Comparison of ENCODE assay signal across 8 mouse cellular contexts in genomic region chr11:72029143-72029542, GRCm38 (mm10). TPM values are rescaled to one million over a fixed set of nuclear protein-coding genes. Genes with fewer than 3 reads are reported as not detected.
A peak's percentile ranks its signal among the peaks of the same experiment; 100 is the strongest.
DNase-seq lines count a peak whose midpoint lies in the region; ATAC-seq and TF ChIP-seq lines count a peak whose summit lies in the region.

No protein-coding gene starts in this region.

- peak; percentile 84 for TF ChIP-seq CTCF in lung, embryonic 14.5 days (IDR thresholded peaks at IDR 0.05; ENCODE audit: low read depth)
- peak; percentile 74 for TF ChIP-seq CTCF in embryonic fibroblast, embryonic 13.5 days (IDR thresholded peaks at IDR 0.05; ENCODE audit: borderline replicate concordance, insufficient read depth, low read length)

- no peak for TF ChIP-seq POLR2A in embryonic fibroblast, embryonic 13.5 days (IDR thresholded peaks at IDR 0.05; ENCODE audit: low read depth, low read length)

- no peak overlapping the region for H3K9ac ChIP-seq in lung, embryonic 14.5 days
- no peak overlapping the region for H3K9ac ChIP-seq in limb, embryonic 12.5 days (replicated peaks)
- H3K9ac ChIP-seq in stomach, embryonic 16.5 days (ENCODE audit: low read length) = no peak overlapping the region

- no peaks in the 10 kb centered on the region for H3K27me3 ChIP-seq in lung, embryonic 14.5 days (ENCODE audit: insufficient read depth, low read length)
- H3K27me3 ChIP-seq in limb, embryonic 12.5 days = peaks cover 23% of the 10 kb centered on the region
- peaks cover 5% of the 10 kb centered on the region; the same call in 1 of the 2 replicates for H3K27me3 ChIP-seq in stomach, embryonic 16.5 days (ENCODE audit: control insufficient read depth, insufficient read depth, low read length)

- 19% methylated on average over 22 of the region's 23 CpGs for WGBS in lung, embryonic 14.5 days
- WGBS in limb, embryonic 12.5 days = 19% methylated on average over 23 of the region's 23 CpGs
- 17% methylated on average over 23 of the region's 23 CpGs for WGBS in stomach, embryonic 16.5 days

- peak; percentile 52 for ATAC-seq in lung, embryonic 14.5 days (ENCODE audit: insufficient read depth)
- peak; percentile 73 for ATAC-seq in limb, embryonic 12.5 days (ENCODE audit: insufficient number of reproducible peaks, insufficient read depth, low FRiP score, low TSS enrichment, low read depth)
- ATAC-seq in stomach, embryonic 16.5 days (ENCODE audit: insufficient read depth, low FRiP score) = peak; percentile 14; the same call in 1 of the 2 replicates

- no peak overlapping the region for H3K27ac ChIP-seq in lung, embryonic 14.5 days (ENCODE audit: low read depth)
- H3K27ac ChIP-seq in embryonic fibroblast, embryonic 13.5 days (ENCODE audit: insufficient read depth, low read length) = no peak overlapping the region
- no peak overlapping the region for H3K27ac ChIP-seq in limb, embryonic 12.5 days
- H3K27ac ChIP-seq in stomach, embryonic 16.5 days (ENCODE audit: low read length) = no peak overlapping the region

- no peak overlapping the region for H3K4me2 ChIP-seq in lung, embryonic 14.5 days
- peak overlapping the region; percentile 26; the same call in 1 of the 2 replicates for H3K4me2 ChIP-seq in limb, embryonic 12.5 days
- no peak overlapping the region; the same call in 1 of the 2 replicates for H3K4me2 ChIP-seq in stomach, embryonic 16.5 days (ENCODE audit: low read depth, low read length)

- H3K4me3 ChIP-seq in lung, embryonic 14.5 days (ENCODE audit: low read depth, low read length) = no peak overlapping the region
- no peak overlapping the region for H3K4me3 ChIP-seq in embryonic fibroblast, embryonic 13.5 days (ENCODE audit: insufficient read depth, low read length)
- H3K4me3 ChIP-seq in limb, embryonic 12.5 days (replicated peaks) = no peak overlapping the region
- no peak overlapping the region for H3K4me3 ChIP-seq in stomach, embryonic 16.5 days (replicated peaks; ENCODE audit: low read length)

- peak; percentile 29 to 30 for DNase-seq in cerebellum, postnatal 36 days
- no peak for DNase-seq in cerebellum, adult 11-12 months
- peak; percentile 74 for DNase-seq in lung, embryonic 14.5 days
- DNase-seq in lung, postnatal 36 days = no peak
- no peak for DNase-seq in thymus, postnatal 36 days

- H3K9me3 ChIP-seq in lung, embryonic 14.5 days (ENCODE audit: low read depth, low read length) = no peaks in the 10 kb centered on the region
- no peaks in the 10 kb centered on the region for H3K9me3 ChIP-seq in limb, embryonic 12.5 days
- H3K9me3 ChIP-seq in stomach, embryonic 16.5 days (replicated peaks; ENCODE audit: control insufficient read depth, low read length) = no peaks in the 10 kb centered on the region

- H3K4me1 ChIP-seq in lung, embryonic 14.5 days (ENCODE audit: insufficient read depth) = no peaks in the 10 kb centered on the region
- no peaks in the 10 kb centered on the region for H3K4me1 ChIP-seq in embryonic fibroblast, embryonic 13.5 days (ENCODE audit: control insufficient read depth, insufficient read depth, low read length)
- H3K4me1 ChIP-seq in limb, embryonic 12.5 days (replicated peaks) = no peaks in the 10 kb centered on the region
- H3K4me1 ChIP-seq in stomach, embryonic 16.5 days (ENCODE audit: control insufficient read depth, insufficient read depth, low read length) = no peaks in the 10 kb centered on the region

- no peaks in the 10 kb centered on the region for H3K36me3 ChIP-seq in lung, embryonic 14.5 days (ENCODE audit: insufficient read depth)
- H3K36me3 ChIP-seq in limb, embryonic 12.5 days = no peaks in the 10 kb centered on the region
- H3K36me3 ChIP-seq in stomach, embryonic 16.5 days (ENCODE audit: control insufficient read depth, insufficient read depth, low read length) = no peaks in the 10 kb centered on the region

RNA-seq across cellular contexts. Expression of gene Aipl1, which starts 8.2 kb away (rescaled TPM):
- 0.20 and 0.38 TPM in 2 replicates for polyA plus RNA-seq in lung, embryonic 14.5 days (2014; fragmentation: Nextera tagmentation; extraction: Ambion mirVana)
- polyA plus RNA-seq in embryonic fibroblast, embryonic 13.5 days (2011; ENCODE audit: insufficient read length, low read depth, missing spikeins) = 0.20 and 0.30 TPM in 2 replicates
- 0.31 and 0.32 TPM in 2 replicates for polyA plus RNA-seq in limb, embryonic 12.5 days (2016; fragmentation: Nextera tagmentation; extraction: Ambion mirVana)
- polyA plus RNA-seq in stomach, embryonic 16.5 days (2015; fragmentation: Nextera tagmentation; extraction: Ambion mirVana) = 0.16 and 0.22 TPM in 2 replicates

RNA-seq across cellular contexts. Expression of gene Pimreg, which starts 12.7 kb away (rescaled TPM):
- polyA plus RNA-seq in lung, embryonic 14.5 days (2014; fragmentation: Nextera tagmentation; extraction: Ambion mirVana) = 158 and 165 TPM in 2 replicates
- polyA plus RNA-seq in embryonic fibroblast, embryonic 13.5 days (2011; ENCODE audit: insufficient read length, low read depth, missing spikeins) = 26.6 and 32.9 TPM in 2 replicates
- polyA plus RNA-seq in limb, embryonic 12.5 days (2016; fragmentation: Nextera tagmentation; extraction: Ambion mirVana) = 133 and 138 TPM in 2 replicates
- 74.5 and 76.2 TPM in 2 replicates for polyA plus RNA-seq in stomach, embryonic 16.5 days (2015; fragmentation: Nextera tagmentation; extraction: Ambion mirVana)

Comparison
In these comparisons a context has a peak if more than half of its experiments do, and no peak if none do; other contexts are left out.
1. DNase-seq: peak in cerebellum, postnatal 36 days (2 of 2) and lung, embryonic 14.5 days (single experiment); none in cerebellum, adult 11-12 months (single experiment), lung, postnatal 36 days (single experiment) and thymus, postnatal 36 days (0 of 2).
2. ATAC-seq: peak in every context shown above with its lines; median percentile 73 in limb, embryonic 12.5 days; 52 in lung, embryonic 14.5 days; 14 in stomach, embryonic 16.5 days.